Mouse (Mus musculus) heart, postnatal 0 days (tissue): ENCODE results near the gene Anapc15. TPM values are rescaled to one million over a fixed set of nuclear protein-coding genes. Genes with fewer than 3 reads are reported as not detected.

Experiments
- ATAC-seq: fragments of 200-750 bp; cut with Nextera tagmentation; 2 replicates; pipeline ENCODE4 v1.8.0; 2017; ENCODE audit warnings: low read depth, moderate number of reproducible peaks, moderate library complexity; ENCODE audit not compliant: insufficient read depth
- DNase-seq: peaks from one replicate; pipeline ENCODE4 v3.0.0-alpha.2; 2016; ENCODE audit warnings: low spot score
- H3K27ac ChIP-seq: fragments of 300-500 bp; sonication (generic); 2 replicates; pipeline ENCODE4 v1.5.1; 2014; ENCODE audit warnings: low read depth, mild to moderate bottlenecking
- H3K27me3 ChIP-seq: fragments of 300-500 bp; sonication (generic); 2 replicates; pipeline ENCODE4 v1.6.1; 2014; ENCODE audit warnings: low read length, mixed read lengths; ENCODE audit not compliant: control insufficient read depth, insufficient read depth
- H3K36me3 ChIP-seq: fragments of 300-500 bp; sonication (generic); replicated peaks from 2 replicates; pipeline ENCODE4 v1.6.1; 2014; ENCODE audit warnings: low read length, mixed read lengths; ENCODE audit not compliant: control insufficient read depth, insufficient read depth
- H3K4me1 ChIP-seq: fragments of 300-500 bp; sonication (generic); 2 replicates; pipeline ENCODE4 v1.6.1; 2014; ENCODE audit warnings: antibody characterized with exemption; ENCODE audit not compliant: control insufficient read depth, insufficient read depth
- H3K4me2 ChIP-seq: fragments of 300-500 bp; sonication (generic); 2 replicates; pipeline ENCODE4 v1.6.1; 2014; ENCODE audit warnings: low read depth, mild to moderate bottlenecking, low read length, moderate library complexity
- H3K4me3 ChIP-seq: fragments of 300-500 bp; sonication (generic); 2 replicates; pipeline ENCODE4 v1.5.1; 2014; ENCODE audit warnings: low read depth, low read length
- H3K9ac ChIP-seq: fragments of 300-500 bp; sonication (generic); replicated peaks from 2 replicates; pipeline ENCODE4 v1.6.1; 2014; ENCODE audit warnings: low read depth, low read length, mixed read lengths
- H3K9me3 ChIP-seq: fragments of 300-500 bp; sonication (generic); replicated peaks from 2 replicates; pipeline ENCODE4 v1.6.1; 2016; ENCODE audit warnings: low read length; ENCODE audit not compliant: control insufficient read depth
- CTCF ChIP-seq: IDR thresholded peaks from 2 replicates; pipeline ENCODE4 v1.5.1; 2016; ENCODE audit warnings: antibody characterized with exemption, control low read depth, low read depth
- EP300 ChIP-seq: IDR thresholded peaks from 2 replicates; pipeline ENCODE4 v1.6.1; 2016; ENCODE audit warnings: antibody characterized with exemption, low read depth
- WGBS: fragments of 180-500 bp; shearing (Covaris S2); extraction: QIAGEN DNeasy Blood & Tissue Kit; methylation state at CpG from one replicate; pipeline ENCODE4 v1.1.7; 2014; 5-methylcytosine and 5-hydroxymethylcytosine counted together
- polyA plus RNA-seq: library from polyadenylated mRNA; unstranded; fragments of >200 nt; fragmentation: Nextera tagmentation; extraction: Ambion mirVana; gene quantifications from 2 replicates; pipeline ENCODE4 v1.2.1, GENCODE M21; 2015
- total RNA-seq: library from RNA; depleted of rRNA; stranded (reverse); fragments of >200 nt; gene quantifications from 2 replicates; pipeline ENCODE4 v1.2.3, GENCODE M21; 2014; ENCODE audit warnings: low replicate concordance; rRNA removed

The Anapc15 gene
- total RNA-seq (45.1 and 51.8 TPM in 2 replicates), polyA plus RNA-seq (37.7 and 38.7 TPM in 2 replicates)

- H3K27ac ChIP-seq, result no peak within 1 kb of the TSS
- DNase-seq (no peak), ATAC-seq (no peak)
- H3K4me1 ChIP-seq, result 0 out of 2 replicates have a peak, but pooled peaks cover 5% of the 10 kb centered on the region
- H3K36me3 ChIP-seq, result no peaks in the 10 kb centered on the region
- H3K4me2 ChIP-seq, result no peak within 1 kb of the TSS
- no peaks in the 10 kb centered on the region for H3K9me3 ChIP-seq
- no peaks in the 10 kb centered on the region for H3K27me3 ChIP-seq
- no peak for TF ChIP-seq CTCF
- H3K4me3 ChIP-seq, result no peak within 1 kb of the TSS
- WGBS, result 66% methylated on average over 3 of the region's 3 CpGs
- H3K9ac ChIP-seq, result no peak within 1 kb of the TSS
Measured at GRCm38 (mm10) chr7:101863415-101863814, at the start of gene Anapc15. Gene Anapc15 (plus strand): TSS chr7:101863715.

- Histone ChIP-seq H3K9ac (no peak within 1 kb of the TSS), H3K4me2 (peak within 1 kb of the TSS; percentile 42), H3K27ac (no peak within 1 kb of the TSS), H3K4me3 (peak within 1 kb of the TSS; percentile 36), H3K9me3 (no peaks in the 10 kb centered on the region), H3K36me3 (no peaks in the 10 kb centered on the region), H3K4me1 (peaks cover 12% of the 10 kb centered on the region), H3K27me3 (peaks cover 54% of the 10 kb centered on the region)
- ATAC-seq, result no peak
- no peak for DNase-seq
- TF ChIP-seq CTCF, result no peak
- no peak for TF ChIP-seq EP300
- 2% methylated on average over 36 of the region's 45 CpGs for WGBS
Measured at GRCm38 (mm10) chr7:101817861-101818401, 45.6 kb upstream of the Anapc15 start, which contains the start of gene Phox2a. Gene Phox2a (plus strand): TSS chr7:101818313.

GRCm38 (mm10) chr7:101820295-101821030 lies 43.1 kb upstream of the Anapc15 start:
- peaks cover 12% of the 10 kb centered on the region for H3K4me1 ChIP-seq
- 5% methylated on average over 35 of the region's 35 CpGs for WGBS
- peak overlapping the region; percentile 85 for H3K4me2 ChIP-seq
- H3K4me3 ChIP-seq, result peak overlapping the region; percentile 53
- H3K27ac ChIP-seq, result no peak overlapping the region
- H3K9ac ChIP-seq, result no peak overlapping the region
- TF ChIP-seq CTCF (no peak), EP300 (no peak)
- H3K27me3 ChIP-seq, result peaks cover 54% of the 10 kb centered on the region
- ATAC-seq (no peak), DNase-seq (no peak)
- H3K36me3 ChIP-seq, result peaks cover 18% of the 10 kb centered on the region
- no peaks in the 10 kb centered on the region for H3K9me3 ChIP-seq

- peaks cover 49% of the 10 kb centered on the region for H3K27me3 ChIP-seq
- TF ChIP-seq CTCF (no peak), EP300 (no peak; the same call in 1 of the 2 replicates)
- peak; percentile 85 for ATAC-seq
Measured at GRCm38 (mm10) chr7:101821571-101822501, 41.7 kb upstream of the Anapc15 start.

More at GRCm38 (mm10) chr7:101821571-101822501, 41.7 kb upstream of the Anapc15 start:
- H3K9me3 ChIP-seq, result no peaks in the 10 kb centered on the region
- peaks cover 12% of the 10 kb centered on the region for H3K4me1 ChIP-seq
- H3K4me2 ChIP-seq, result peak overlapping the region; percentile 85
- peak; percentile 77 for DNase-seq
- peak overlapping the region; percentile 53 for H3K4me3 ChIP-seq
- WGBS, result under 1% methylated on average over 63 of the region's 71 CpGs
- H3K36me3 ChIP-seq, result peaks cover 32% of the 10 kb centered on the region
- peak overlapping the region; percentile 55; the same call in 1 of the 2 replicates for H3K9ac ChIP-seq
- peak overlapping the region; percentile 73 for H3K27ac ChIP-seq
